Mouse (Mus musculus) limb, embryonic 14.5 days (tissue): ENCODE data around the gene Speg. TPM values are rescaled to one million over a fixed set of nuclear protein-coding genes. Genes with fewer than 3 reads are reported as not detected.

Experiments used
- ATAC-seq: fragments of 200-750 bp; cut with Nextera tagmentation; 2 replicates; pipeline ENCODE4 v1.8.0; 2017; ENCODE audit warnings: low read depth, moderate number of reproducible peaks, moderate TSS enrichment; ENCODE audit not compliant: low FRiP score
- DNase-seq: peaks from one replicate; pipeline ENCODE4 v3.0.0-alpha.2; 2015; ENCODE audit warnings: low spot score
- H3K27ac ChIP-seq: fragments of 300-500 bp; sonication (generic); replicated peaks from 2 replicates; pipeline ENCODE4 v1.5.1; 2014; ENCODE audit warnings: low read depth, mild to moderate bottlenecking, low read length, moderate library complexity, mixed read lengths
- H3K27me3 ChIP-seq: fragments of 300-500 bp; sonication (generic); 2 replicates; pipeline ENCODE4 v1.6.1; 2014; ENCODE audit warnings: low read length, mixed read lengths; ENCODE audit not compliant: control insufficient read depth, insufficient read depth
- H3K36me3 ChIP-seq: fragments of 300-500 bp; sonication (generic); 2 replicates; pipeline ENCODE4 v1.6.1; 2014; ENCODE audit warnings: mild to moderate bottlenecking, low read length, moderate library complexity, mixed read lengths; ENCODE audit not compliant: control insufficient read depth, insufficient read depth
- H3K4me1 ChIP-seq: fragments of 300-500 bp; sonication (generic); 2 replicates; pipeline ENCODE4 v1.6.1; 2014; ENCODE audit warnings: antibody characterized with exemption, low read length, mixed read lengths; ENCODE audit not compliant: control insufficient read depth, insufficient read depth
- H3K4me2 ChIP-seq: fragments of 300-500 bp; sonication (generic); replicated peaks from 2 replicates; pipeline ENCODE4 v1.6.1; 2014; ENCODE audit warnings: low read depth, mild to moderate bottlenecking, low read length, moderate library complexity; ENCODE audit not compliant: severe bottlenecking
- H3K4me3 ChIP-seq: fragments of 300-500 bp; sonication (generic); replicated peaks from 2 replicates; pipeline ENCODE4 v1.5.1; 2014; ENCODE audit warnings: low read length
- H3K9ac ChIP-seq: fragments of 300-500 bp; sonication (generic); 2 replicates; pipeline ENCODE4 v1.6.1; 2014; ENCODE audit warnings: mild to moderate bottlenecking, low read depth, low read length, moderate library complexity; ENCODE audit not compliant: severe bottlenecking
- H3K9me3 ChIP-seq: fragments of 300-500 bp; sonication (generic); 2 replicates; pipeline ENCODE4 v1.6.1; 2016; ENCODE audit warnings: low read length; ENCODE audit not compliant: control insufficient read depth
- POLR2A ChIP-seq: fragments of 200-500 bp; IDR thresholded peaks from 2 replicates; pipeline ENCODE4 v1.8.0; 2012; ENCODE audit warnings: inconsistent platforms, mild to moderate bottlenecking, moderate library complexity, borderline replicate concordance; ENCODE audit not compliant: insufficient read depth, insufficient read length; ENCODE audit errors: extremely low read depth
- WGBS: fragments of 180-500 bp; shearing (Covaris S2); extraction: QIAGEN DNeasy Blood & Tissue Kit; methylation state at CpG from one replicate; pipeline ENCODE4 v1.1.7; 2014; 5-methylcytosine and 5-hydroxymethylcytosine counted together
- polyA plus RNA-seq, 2 experiments: library from polyadenylated mRNA; depleted of rRNA in 1 of 2; stranded (reverse) in 1 of 2; unstranded in 1 of 2; fragments of >200 nt; fragmentation: Nextera tagmentation in 1 of 2; extraction: Ambion mirVana in 1 of 2; gene quantifications; 2 replicates each; pipeline versions ENCODE4 v1.2.1 to v1.2.3; 2012 to 2014

Speg gene
- polyA plus RNA-seq, 2 experiments = 15.3 to 77.9 TPM

DNA sequence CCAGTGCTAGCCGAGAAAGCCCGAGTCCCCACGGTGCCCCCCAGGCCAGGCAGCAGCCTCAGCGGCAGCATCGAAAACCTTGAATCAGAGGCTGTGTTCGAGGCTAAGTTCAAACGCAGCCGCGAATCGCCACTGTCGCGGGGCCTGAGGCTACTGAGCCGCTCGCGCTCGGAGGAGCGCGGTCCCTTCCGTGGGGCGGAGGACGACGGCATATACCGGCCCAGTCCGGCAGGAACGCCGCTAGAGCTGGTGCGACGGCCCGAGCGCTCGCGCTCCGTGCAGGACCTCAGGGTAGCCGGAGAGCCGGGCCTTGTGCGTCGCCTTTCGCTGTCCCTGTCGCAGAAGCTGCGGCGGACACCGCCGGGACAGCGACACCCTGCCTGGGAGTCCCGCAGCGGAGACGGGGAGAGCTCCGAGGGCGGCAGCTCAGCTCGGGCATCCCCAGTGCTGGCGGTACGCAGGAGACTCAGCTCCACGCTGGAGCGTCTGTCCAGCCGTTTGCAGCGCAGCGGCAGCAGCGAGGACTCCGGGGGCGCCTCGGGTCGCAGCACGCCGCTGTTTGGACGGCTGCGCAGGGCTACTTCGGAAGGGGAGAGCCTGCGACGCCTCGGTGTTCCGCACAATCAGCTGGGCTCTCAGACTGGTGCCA, 47.9 kb downstream of the Speg start:
- peak; percentile 58; the same call in 1 of the 2 replicates for ATAC-seq

GRCm38 (mm10) chr1:75423780-75424390, 48.8 kb downstream of the Speg start:
- DNase-seq (no peak), ATAC-seq (no peak)
- no peak for TF ChIP-seq POLR2A
- WGBS = 51% methylated on average over 11 of the region's 11 CpGs
- H3K9me3 ChIP-seq = no peaks in the 10 kb centered on the region
- no peak overlapping the region for H3K4me2 ChIP-seq
- no peak overlapping the region for H3K9ac ChIP-seq
- H3K36me3 ChIP-seq = peaks cover 12% of the 10 kb centered on the region
- H3K27ac ChIP-seq = no peak overlapping the region
- peaks cover 50% of the 10 kb centered on the region for H3K27me3 ChIP-seq
- no peak overlapping the region for H3K4me3 ChIP-seq
- peaks cover 18% of the 10 kb centered on the region; the same call in 1 of the 2 replicates for H3K4me1 ChIP-seq

More for the DNA sequence above, 47.9 kb downstream of the Speg start:
- no peaks in the 10 kb centered on the region for H3K9me3 ChIP-seq
- under 1% methylated on average over 56 of the region's 71 CpGs for WGBS
- H3K4me1 ChIP-seq = peaks cover 18% of the 10 kb centered on the region; the same call in 1 of the 2 replicates
- H3K27me3 ChIP-seq = peaks cover 50% of the 10 kb centered on the region
- TF ChIP-seq POLR2A = no peak
- H3K4me3 ChIP-seq = peak overlapping the region; percentile 36
- peak overlapping the region; percentile 53 for H3K4me2 ChIP-seq
- H3K36me3 ChIP-seq = peaks cover 19% of the 10 kb centered on the region
- DNase-seq = no peak
- peak overlapping the region; percentile 42 for H3K9ac ChIP-seq
- H3K27ac ChIP-seq = no peak overlapping the region

DNA sequence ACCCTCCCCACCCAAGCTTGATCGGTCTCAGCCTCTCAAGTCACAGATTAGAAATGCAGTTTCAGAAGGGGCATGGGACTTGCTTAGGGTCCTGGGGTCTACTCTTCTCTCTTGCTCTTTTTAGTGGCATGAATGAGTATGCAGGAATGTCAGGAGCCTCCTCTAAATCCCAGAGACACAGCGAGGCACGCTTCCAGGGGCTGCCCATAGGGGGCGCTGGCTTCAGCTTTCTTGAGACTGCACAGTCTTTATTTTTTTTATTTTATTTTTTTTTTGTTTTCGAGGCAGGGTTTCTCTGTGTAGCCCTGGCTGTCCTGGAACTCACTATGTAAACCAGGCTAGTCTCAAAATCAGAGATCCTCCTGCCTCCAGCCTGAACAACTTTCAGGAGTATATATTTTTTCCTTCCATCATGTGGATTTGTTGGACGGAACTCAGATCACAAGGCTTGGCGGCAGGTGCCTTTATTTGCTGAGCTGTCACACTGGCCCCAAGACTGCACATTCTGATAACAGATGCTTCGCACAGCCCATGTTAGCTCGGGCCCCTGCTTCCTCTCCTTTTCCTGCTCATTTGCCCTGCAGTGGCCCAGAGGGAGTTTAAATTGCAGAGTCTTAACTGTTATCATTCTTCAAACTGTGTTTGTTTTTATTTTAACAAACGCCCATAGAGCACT, 50.8 kb downstream of the Speg start:
- H3K27ac ChIP-seq = no peak overlapping the region
- 35% methylated on average over 10 of the region's 10 CpGs for WGBS
- H3K27me3 ChIP-seq = peaks cover 42% of the 10 kb centered on the region

DNA sequence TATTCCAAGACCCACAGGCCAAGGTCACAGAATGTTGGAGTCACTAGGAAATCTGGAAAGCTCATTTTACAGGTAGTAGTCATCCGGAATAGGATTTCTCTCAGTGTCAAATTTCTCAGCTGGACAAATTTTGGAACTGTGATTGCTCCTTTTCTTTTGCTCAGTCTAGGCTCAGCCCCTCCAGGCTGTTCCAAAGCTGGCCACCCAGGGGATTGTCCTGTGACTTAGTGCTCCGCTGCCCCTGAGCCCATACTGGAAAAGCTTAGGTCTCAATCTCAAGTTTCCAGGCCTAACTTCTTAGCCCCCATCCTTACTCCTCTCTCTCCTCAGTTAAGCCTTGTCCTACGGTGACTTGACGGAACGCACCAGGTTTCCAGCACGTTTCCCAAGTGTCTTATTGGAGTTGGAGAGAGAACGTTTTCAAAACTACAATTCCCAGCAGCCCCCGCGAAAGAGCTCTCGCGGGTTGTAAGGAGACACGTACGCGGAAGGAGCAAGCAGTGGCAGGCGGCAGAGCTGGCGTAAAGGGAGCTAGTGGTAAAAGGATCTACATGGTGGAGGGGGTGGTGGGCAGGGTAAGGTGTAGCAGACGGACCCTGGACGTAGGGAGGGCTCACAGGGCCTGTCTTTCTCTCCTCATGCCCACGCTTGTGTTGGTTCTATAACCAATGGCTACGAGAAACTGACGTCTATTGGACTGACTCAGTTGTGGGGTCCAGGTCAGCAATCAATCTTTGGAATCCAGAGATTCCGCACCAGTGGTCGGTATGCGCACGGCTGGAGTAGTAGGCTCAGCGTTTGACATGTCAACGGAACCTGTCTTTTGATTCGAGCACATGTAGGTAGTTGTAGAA, 60.6 kb downstream of the Speg start, which contains the start of gene Gmppa:
Gmppa (plus strand) TSS at position 456 of the 854 bp plus-strand sequence.
- H3K9me3 ChIP-seq = no peaks in the 10 kb centered on the region
- no peaks in the 10 kb centered on the region for H3K27me3 ChIP-seq
- H3K36me3 ChIP-seq = peaks cover 7% of the 10 kb centered on the region; the same call in 1 of the 2 replicates
- H3K4me2 ChIP-seq = peak within 1 kb of the TSS; percentile 52
- H3K9ac ChIP-seq = peak within 1 kb of the TSS; percentile 64
- peak; percentile 80; the same call in 1 of the 2 replicates for TF ChIP-seq POLR2A
- H3K27ac ChIP-seq = peak within 1 kb of the TSS; percentile 66
- WGBS = 5% methylated on average over 28 of the region's 28 CpGs
- H3K4me3 ChIP-seq = peak within 1 kb of the TSS; percentile 50
- DNase-seq (peak; percentile 94), ATAC-seq (peak; percentile 89)
- H3K4me1 ChIP-seq = peaks cover 14% of the 10 kb centered on the region

More for the DNA sequence above, 50.8 kb downstream of the Speg start:
- peak; percentile 59 for DNase-seq
- H3K4me3 ChIP-seq = no peak overlapping the region
- no peak for TF ChIP-seq POLR2A
- H3K4me2 ChIP-seq = no peak overlapping the region
- peaks cover 18% of the 10 kb centered on the region; the same call in 1 of the 2 replicates for H3K4me1 ChIP-seq
- H3K9me3 ChIP-seq = no peaks in the 10 kb centered on the region
- H3K9ac ChIP-seq = no peak overlapping the region
- H3K36me3 ChIP-seq = peaks cover 6% of the 10 kb centered on the region; the same call in 1 of the 2 replicates
- ATAC-seq = no peak; the same call in 1 of the 2 replicates

GRCm38 (mm10) chr1:75438782-75439181, 63.7 kb downstream of the Speg start:
- Histone ChIP-seq H3K4me3 (no peak overlapping the region), H3K27ac (no peak overlapping the region), H3K36me3 (peaks cover 20% of the 10 kb centered on the region), H3K9ac (no peak overlapping the region), H3K4me2 (no peak overlapping the region), H3K4me1 (peaks cover 14% of the 10 kb centered on the region), H3K9me3 (no peaks in the 10 kb centered on the region), H3K27me3 (no peaks in the 10 kb centered on the region)
- 68% methylated on average over 8 of the region's 9 CpGs for WGBS
- ATAC-seq (no peak), DNase-seq (no peak)
- TF ChIP-seq POLR2A = no peak
